Mouse (Mus musculus) lung, postnatal 0 days (tissue): Measurements from ENCODE around the gene Tab1. TPM values are rescaled to one million over a fixed set of nuclear protein-coding genes. Genes with fewer than 3 reads are reported as not detected.

Experiments
- ATAC-seq: fragments of 200-750 bp; cut with Nextera tagmentation; 2 replicates; pipeline ENCODE4 v1.8.0; 2017; ENCODE audit warnings: moderate library complexity
- DNase-seq: peaks from one replicate; pipeline ENCODE4 v3.0.0-alpha.2; 2016; ENCODE audit warnings: low spot score
- H3K27ac ChIP-seq: fragments of 300-500 bp; sonication (generic); 2 replicates; pipeline ENCODE4 v1.5.1; 2014; ENCODE audit warnings: antibody characterized with exemption, mild to moderate bottlenecking, low read length, mixed read lengths
- H3K27me3 ChIP-seq: fragments of 300-500 bp; sonication (generic); replicated peaks from 2 replicates; pipeline ENCODE4 v1.6.1; 2014; ENCODE audit warnings: low read length, mixed read lengths; ENCODE audit not compliant: insufficient read depth
- H3K36me3 ChIP-seq: fragments of 300-500 bp; sonication (generic); 2 replicates; pipeline ENCODE4 v1.6.1; 2014; ENCODE audit warnings: low read length, mixed read lengths; ENCODE audit not compliant: insufficient read depth
- H3K4me1 ChIP-seq: fragments of 300-500 bp; sonication (generic); 2 replicates; pipeline ENCODE4 v1.6.1; 2014; ENCODE audit warnings: antibody characterized with exemption, low read depth, low read length, mixed read lengths; ENCODE audit not compliant: insufficient read depth
- H3K4me2 ChIP-seq: fragments of 300-500 bp; sonication (generic); replicated peaks from 2 replicates; pipeline ENCODE4 v1.6.1; 2014; ENCODE audit warnings: low read depth, mild to moderate bottlenecking, low read length, moderate library complexity, mixed read lengths
- H3K4me3 ChIP-seq: fragments of 300-500 bp; sonication (generic); 2 replicates; pipeline ENCODE4 v1.5.1; 2014; ENCODE audit warnings: low read depth, low read length
- H3K9ac ChIP-seq: fragments of 300-500 bp; sonication (generic); replicated peaks from 2 replicates; pipeline ENCODE4 v1.6.1; 2014; ENCODE audit warnings: low read depth, mild to moderate bottlenecking
- H3K9me3 ChIP-seq: fragments of 300-500 bp; sonication (generic); 2 replicates; pipeline ENCODE4 v1.6.1; 2016; ENCODE audit warnings: low read length, mixed read lengths
- CTCF ChIP-seq: IDR thresholded peaks from 2 replicates; pipeline ENCODE4 v1.5.1; 2016; ENCODE audit warnings: antibody characterized with exemption, mild to moderate bottlenecking
- EP300 ChIP-seq: IDR thresholded peaks from 2 replicates; pipeline ENCODE4 v1.6.1; 2016; ENCODE audit warnings: antibody characterized with exemption, mild to moderate bottlenecking, control low read depth
- WGBS: fragments of 180-500 bp; shearing (Covaris S2); extraction: QIAGEN DNeasy Blood & Tissue Kit; methylation state at CpG from one replicate; pipeline ENCODE4 v1.1.7; 2014; 5-methylcytosine and 5-hydroxymethylcytosine counted together
- polyA plus RNA-seq: library from polyadenylated mRNA; unstranded; fragments of >200 nt; fragmentation: Nextera tagmentation; extraction: Ambion mirVana; gene quantifications from 2 replicates; pipeline ENCODE4 v1.2.1, GENCODE M21; 2015

The Tab1 gene
- polyA plus RNA-seq, 1 experiment from 2014 or later, result 19.1 TPM

DNA sequence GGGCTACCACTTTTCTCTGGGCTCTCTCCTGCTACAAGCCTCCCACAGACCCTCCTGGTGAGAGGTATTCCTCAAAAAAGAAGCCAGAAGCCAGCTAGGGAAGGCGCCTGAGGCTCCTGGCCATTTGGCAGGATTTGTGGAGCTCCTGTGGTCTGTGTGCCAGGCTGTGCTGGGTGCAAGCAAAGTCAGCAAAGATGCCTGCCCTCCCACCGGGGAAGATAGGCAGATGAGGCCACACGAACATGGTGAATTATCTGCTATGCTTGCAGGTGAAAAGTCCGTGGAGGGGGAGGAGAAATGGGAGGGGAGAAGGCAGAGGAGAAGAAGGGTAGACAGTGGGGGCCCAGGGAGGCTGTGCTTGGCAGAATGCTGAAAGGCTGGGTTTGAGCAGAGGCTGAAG, 37.4 kb downstream of the Tab1 start:
- no peak overlapping the region for H3K4me2 ChIP-seq
- no peak for ATAC-seq
- H3K27ac ChIP-seq, result no peak overlapping the region
- H3K4me1 ChIP-seq, result peaks cover 5% of the 10 kb centered on the region; the same call in 1 of the 2 replicates
- WGBS, result 48% methylated on average over 4 of the region's 4 CpGs
- H3K9ac ChIP-seq, result no peak overlapping the region
- no peaks in the 10 kb centered on the region for H3K9me3 ChIP-seq
- H3K27me3 ChIP-seq, result no peaks in the 10 kb centered on the region
- TF ChIP-seq CTCF, result no peak
- no peak for TF ChIP-seq EP300
- no peaks in the 10 kb centered on the region for H3K36me3 ChIP-seq
- no peak overlapping the region for H3K4me3 ChIP-seq
- no peak for DNase-seq

DNA sequence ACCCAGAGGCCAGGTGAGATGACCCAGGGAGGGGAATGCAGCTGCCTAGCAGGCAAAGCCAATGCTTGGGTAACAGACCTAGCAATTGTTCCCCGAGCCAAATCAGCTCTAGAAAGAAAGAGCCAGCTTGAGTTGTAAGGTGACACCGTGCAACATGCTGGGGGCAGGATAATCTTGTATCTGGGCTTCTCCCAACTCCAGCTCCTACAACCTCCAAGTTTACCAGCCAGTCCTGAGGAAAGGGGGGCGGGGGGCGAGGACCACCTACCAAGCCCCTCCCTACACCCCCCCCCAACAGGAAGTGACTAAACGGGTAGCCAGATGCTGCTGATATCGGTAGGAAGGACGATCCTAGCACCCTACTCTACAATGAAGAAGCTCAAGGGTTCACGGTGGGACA, 38.4 kb downstream of the Tab1 start:
- Histone ChIP-seq H3K4me3 (no peak overlapping the region), H3K4me1 (peaks cover 5% of the 10 kb centered on the region; the same call in 1 of the 2 replicates), H3K4me2 (no peak overlapping the region), H3K9ac (no peak overlapping the region), H3K36me3 (no peaks in the 10 kb centered on the region), H3K27ac (no peak overlapping the region), H3K9me3 (no peaks in the 10 kb centered on the region), H3K27me3 (no peaks in the 10 kb centered on the region)
- WGBS, result 4% methylated on average over 8 of the region's 8 CpGs
- DNase-seq (no peak), ATAC-seq (no peak)
- no peak for TF ChIP-seq CTCF

DNA sequence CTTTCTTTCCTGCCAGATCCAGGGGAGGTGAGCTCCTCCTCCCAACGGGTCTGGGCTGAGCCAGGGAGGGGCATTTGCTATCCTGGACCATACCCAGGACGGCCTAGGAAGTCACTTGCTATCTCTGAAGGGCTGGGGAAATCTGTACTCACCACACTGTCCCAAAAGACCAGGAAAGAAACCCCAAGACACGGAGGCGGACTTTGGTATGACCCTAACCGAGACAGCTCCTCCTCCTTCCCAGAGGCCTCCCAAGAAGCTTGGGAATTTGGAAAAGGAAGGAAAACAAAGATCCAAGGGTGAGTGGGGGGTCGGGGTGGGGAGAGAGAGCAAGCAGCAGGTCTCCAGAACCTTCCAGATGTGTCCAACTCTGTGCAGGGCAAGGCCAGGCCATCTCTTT, 38.9 kb downstream of the Tab1 start:
- no peak overlapping the region for H3K4me3 ChIP-seq
- H3K9me3 ChIP-seq, result no peaks in the 10 kb centered on the region
- TF ChIP-seq CTCF (no peak), EP300 (no peak)

DNA sequence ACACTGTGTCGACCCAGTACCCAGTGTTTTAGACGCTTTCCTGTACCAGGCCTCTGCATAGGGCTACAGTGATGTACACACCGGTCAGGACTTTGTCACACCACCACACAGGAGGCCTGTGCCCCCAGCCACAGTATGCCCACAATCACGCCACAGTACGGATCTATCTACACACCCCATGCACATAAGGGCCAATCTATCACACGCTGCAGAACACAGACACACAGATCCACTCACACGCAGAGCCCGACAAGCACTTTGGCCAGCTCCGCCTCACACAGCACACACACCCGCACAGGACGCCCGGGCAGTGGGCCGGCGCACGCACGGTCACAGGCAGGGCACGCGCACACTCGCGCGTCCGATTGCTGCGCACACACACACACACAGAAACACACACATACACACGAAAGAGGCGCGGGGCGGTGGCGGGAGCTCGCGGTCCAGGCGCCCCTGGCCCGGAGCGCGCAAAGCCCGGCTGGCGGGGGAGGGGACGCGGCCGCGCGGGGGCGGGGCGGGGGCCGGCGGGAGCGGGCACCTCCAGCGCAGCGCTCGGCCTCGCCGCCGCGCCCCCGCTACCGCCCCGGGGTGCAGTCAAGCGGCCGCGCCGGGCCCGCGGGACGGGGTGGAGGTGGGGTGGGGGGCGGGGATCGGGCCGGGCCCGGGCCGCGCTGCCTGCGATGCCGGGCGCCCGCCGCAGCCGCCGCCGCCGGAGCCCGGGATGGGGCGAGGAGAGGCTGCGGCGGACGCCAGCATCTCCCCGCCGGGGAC, 40.3 kb downstream of the Tab1 start, which contains the start of gene Mgat3:
Gene Mgat3, plus strand, starts transcription at position 721 of the 771 bp plus-strand sequence.
- ATAC-seq (peak; percentile 78), DNase-seq (peak; percentile 37)
- Histone ChIP-seq H3K36me3 (no peaks in the 10 kb centered on the region), H3K4me3 (peak within 1 kb of the TSS; percentile 58), H3K9ac (peak within 1 kb of the TSS; percentile 39), H3K27ac (peak within 1 kb of the TSS; percentile 9; the same call in 1 of the 2 replicates), H3K4me1 (peaks cover 5% of the 10 kb centered on the region; the same call in 1 of the 2 replicates), H3K4me2 (peak within 1 kb of the TSS; percentile 98), H3K27me3 (no peaks in the 10 kb centered on the region), H3K9me3 (no peaks in the 10 kb centered on the region)
- no peak for TF ChIP-seq CTCF
- no peak for TF ChIP-seq EP300
- 4% methylated on average over 32 of the region's 85 CpGs for WGBS

More for the DNA sequence above, 38.9 kb downstream of the Tab1 start:
- Histone ChIP-seq H3K27ac (no peak overlapping the region), H3K4me1 (peaks cover 5% of the 10 kb centered on the region; the same call in 1 of the 2 replicates), H3K27me3 (no peaks in the 10 kb centered on the region), H3K4me2 (no peak overlapping the region), H3K9ac (no peak overlapping the region), H3K36me3 (no peaks in the 10 kb centered on the region)
- 22% methylated on average over 6 of the region's 6 CpGs for WGBS
- no peak for DNase-seq
- ATAC-seq, result no peak

DNA sequence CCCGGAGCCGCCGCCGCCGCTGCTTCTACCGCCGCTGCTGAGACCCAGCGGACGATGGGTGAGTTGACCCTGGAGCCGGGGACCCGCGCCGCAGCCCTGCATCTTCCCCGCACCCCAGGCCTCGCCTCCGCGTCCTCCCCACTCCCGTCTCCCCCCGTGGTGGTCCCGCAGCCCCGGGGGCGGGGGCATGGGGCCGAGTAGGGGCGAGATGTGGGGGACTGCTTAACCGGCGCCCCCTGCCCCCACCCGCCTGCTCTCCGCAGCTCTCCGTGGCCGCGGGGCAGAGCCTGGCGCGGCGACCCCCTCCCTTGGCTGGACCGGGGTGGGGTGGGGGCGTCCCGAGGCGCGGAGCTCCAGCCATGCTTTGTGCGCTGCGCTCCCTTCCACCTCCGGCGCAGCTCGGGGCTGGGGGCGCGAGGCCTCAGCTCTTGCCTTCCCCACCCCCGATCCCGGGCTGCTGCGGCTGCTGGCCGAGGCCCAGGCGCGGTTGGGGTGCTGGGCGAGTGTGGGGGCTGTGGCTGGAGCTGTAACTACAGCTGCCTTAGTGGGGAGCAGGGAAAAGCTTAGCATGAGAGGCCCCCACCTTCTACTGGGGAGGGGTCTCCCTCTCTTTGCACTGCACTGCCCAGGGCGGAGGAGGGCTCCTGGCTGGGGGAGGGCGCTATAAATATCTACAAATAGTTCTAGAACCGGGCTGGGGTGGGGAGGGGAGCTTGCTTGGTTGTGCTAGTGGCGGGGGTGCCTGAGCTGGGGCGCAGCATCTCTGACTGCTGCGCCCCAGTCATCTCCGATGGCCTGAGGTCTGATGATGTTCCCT, 41.1 kb downstream of the Tab1 start:
- no peaks in the 10 kb centered on the region for H3K27me3 ChIP-seq
- peak overlapping the region; percentile 39 for H3K9ac ChIP-seq
- H3K36me3 ChIP-seq, result no peaks in the 10 kb centered on the region
- 4% methylated on average over 30 of the region's 60 CpGs for WGBS
- H3K4me3 ChIP-seq, result peak overlapping the region; percentile 58
- ATAC-seq (no peak), DNase-seq (no peak)
- TF ChIP-seq CTCF, result no peak
- no peak for TF ChIP-seq EP300
- H3K4me2 ChIP-seq, result peak overlapping the region; percentile 98
- no peaks in the 10 kb centered on the region for H3K9me3 ChIP-seq
- peaks cover 5% of the 10 kb centered on the region; the same call in 1 of the 2 replicates for H3K4me1 ChIP-seq
- H3K27ac ChIP-seq, result 0 out of 2 replicates have a peak overlapping the region, but pooled peaks have one; percentile 9

DNA sequence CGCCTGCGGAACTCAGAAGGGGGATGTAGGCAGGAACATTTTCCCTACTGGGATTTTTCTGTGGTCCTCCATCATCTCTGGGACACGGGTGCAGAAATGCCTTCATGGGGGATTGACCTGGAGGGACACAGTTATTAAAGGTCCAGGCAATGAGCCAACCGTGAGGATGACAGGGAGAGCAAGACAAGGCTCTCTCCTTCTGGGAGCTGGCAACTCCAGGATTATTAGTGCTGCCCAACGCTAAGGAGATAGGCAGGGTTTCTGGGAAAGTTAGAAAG, 41.6 kb downstream of the Tab1 start:
- ATAC-seq, result no peak
- no peak overlapping the region for H3K27ac ChIP-seq
- peaks cover 5% of the 10 kb centered on the region; the same call in 1 of the 2 replicates for H3K4me1 ChIP-seq
- no peak for DNase-seq
- TF ChIP-seq EP300 (no peak), CTCF (no peak)
- H3K36me3 ChIP-seq, result no peaks in the 10 kb centered on the region
- no peaks in the 10 kb centered on the region for H3K9me3 ChIP-seq
- H3K9ac ChIP-seq, result no peak overlapping the region
- 10% methylated on average over 5 of the region's 5 CpGs for WGBS
- peak overlapping the region; percentile 58; the same call in 1 of the 2 replicates for H3K4me3 ChIP-seq
- no peaks in the 10 kb centered on the region for H3K27me3 ChIP-seq
- H3K4me2 ChIP-seq, result peak overlapping the region; percentile 98
